Mouse (Mus musculus) lung, postnatal 0 days (tissue): ENCODE measurements around the gene Clca2. TPM values are rescaled to one million over a fixed set of nuclear protein-coding genes. Genes with fewer than 3 reads are reported as not detected.

Source experiments
- ATAC-seq: fragments of 200-750 bp; cut with Nextera tagmentation; 2 replicates; pipeline ENCODE4 v1.8.0; 2017; ENCODE audit warnings: moderate library complexity
- DNase-seq: peaks from one replicate; pipeline ENCODE4 v3.0.0-alpha.2; 2016; ENCODE audit warnings: low spot score
- H3K27ac ChIP-seq: fragments of 300-500 bp; sonication (generic); 2 replicates; pipeline ENCODE4 v1.5.1; 2014; ENCODE audit warnings: antibody characterized with exemption, mild to moderate bottlenecking, low read length, mixed read lengths
- H3K27me3 ChIP-seq: fragments of 300-500 bp; sonication (generic); replicated peaks from 2 replicates; pipeline ENCODE4 v1.6.1; 2014; ENCODE audit warnings: low read length, mixed read lengths; ENCODE audit not compliant: insufficient read depth
- H3K36me3 ChIP-seq: fragments of 300-500 bp; sonication (generic); 2 replicates; pipeline ENCODE4 v1.6.1; 2014; ENCODE audit warnings: low read length, mixed read lengths; ENCODE audit not compliant: insufficient read depth
- H3K4me1 ChIP-seq: fragments of 300-500 bp; sonication (generic); 2 replicates; pipeline ENCODE4 v1.6.1; 2014; ENCODE audit warnings: antibody characterized with exemption, low read depth, low read length, mixed read lengths; ENCODE audit not compliant: insufficient read depth
- H3K4me2 ChIP-seq: fragments of 300-500 bp; sonication (generic); replicated peaks from 2 replicates; pipeline ENCODE4 v1.6.1; 2014; ENCODE audit warnings: low read depth, mild to moderate bottlenecking, low read length, moderate library complexity, mixed read lengths
- H3K4me3 ChIP-seq: fragments of 300-500 bp; sonication (generic); 2 replicates; pipeline ENCODE4 v1.5.1; 2014; ENCODE audit warnings: low read depth, low read length
- H3K9ac ChIP-seq: fragments of 300-500 bp; sonication (generic); replicated peaks from 2 replicates; pipeline ENCODE4 v1.6.1; 2014; ENCODE audit warnings: low read depth, mild to moderate bottlenecking
- H3K9me3 ChIP-seq: fragments of 300-500 bp; sonication (generic); 2 replicates; pipeline ENCODE4 v1.6.1; 2016; ENCODE audit warnings: low read length, mixed read lengths
- CTCF ChIP-seq: IDR thresholded peaks from 2 replicates; pipeline ENCODE4 v1.5.1; 2016; ENCODE audit warnings: antibody characterized with exemption, mild to moderate bottlenecking
- EP300 ChIP-seq: IDR thresholded peaks from 2 replicates; pipeline ENCODE4 v1.6.1; 2016; ENCODE audit warnings: antibody characterized with exemption, mild to moderate bottlenecking, control low read depth
- WGBS: fragments of 180-500 bp; shearing (Covaris S2); extraction: QIAGEN DNeasy Blood & Tissue Kit; methylation state at CpG from one replicate; pipeline ENCODE4 v1.1.7; 2014; 5-methylcytosine and 5-hydroxymethylcytosine counted together
- polyA plus RNA-seq: library from polyadenylated mRNA; unstranded; fragments of >200 nt; fragmentation: Nextera tagmentation; extraction: Ambion mirVana; gene quantifications from 2 replicates; pipeline ENCODE4 v1.2.1, GENCODE M21; 2015

Gene Clca2
- 0.11 and 0.16 TPM in 2 replicates for polyA plus RNA-seq

DNA sequence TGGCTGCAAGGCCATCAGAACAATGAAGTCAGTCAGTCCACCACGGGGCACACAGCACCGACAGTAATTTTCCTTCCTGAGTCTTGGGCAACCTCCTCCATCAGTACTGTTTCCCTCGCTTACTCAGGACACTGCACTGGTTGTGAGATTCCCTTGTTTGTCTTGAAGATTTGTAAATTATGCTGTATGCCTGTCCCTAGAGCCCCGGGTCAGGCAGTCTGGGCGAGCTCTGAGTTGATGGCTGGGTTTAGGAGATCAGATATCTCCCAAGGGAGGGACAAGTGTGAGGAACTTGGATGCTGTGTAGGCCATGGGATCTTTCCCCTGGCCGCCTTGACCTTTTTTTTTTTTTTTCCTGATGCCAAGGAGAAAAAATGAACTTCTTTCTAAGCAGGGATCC, at the start of gene Clca2:
Gene Clca2, minus strand, starts transcription at position 153 of the 400 bp plus-strand sequence.
- Histone ChIP-seq H3K27me3 (no peaks in the 10 kb centered on the region), H3K9me3 (no peaks in the 10 kb centered on the region), H3K4me1 (no peaks in the 10 kb centered on the region), H3K9ac (no peak within 1 kb of the TSS), H3K27ac (no peak within 1 kb of the TSS), H3K4me2 (no peak within 1 kb of the TSS), H3K36me3 (no peaks in the 10 kb centered on the region), H3K4me3 (no peak within 1 kb of the TSS)
- WGBS, result 44% methylated on average over 6 of the region's 6 CpGs
- ATAC-seq, result no peak
- no peak for TF ChIP-seq CTCF
- no peak for TF ChIP-seq EP300
- no peak for DNase-seq

- no peak overlapping the region for H3K27ac ChIP-seq
- H3K4me1 ChIP-seq, result no peaks in the 10 kb centered on the region
- no peak overlapping the region for H3K9ac ChIP-seq
- ATAC-seq (no peak), DNase-seq (no peak)
- no peaks in the 10 kb centered on the region for H3K27me3 ChIP-seq
- H3K4me2 ChIP-seq, result no peak overlapping the region
- no peaks in the 10 kb centered on the region for H3K9me3 ChIP-seq
- H3K4me3 ChIP-seq, result no peak overlapping the region
- H3K36me3 ChIP-seq, result no peaks in the 10 kb centered on the region
- TF ChIP-seq EP300 (no peak), CTCF (no peak)
Measured at GRCm38 (mm10) chr3:145147952-145148351, 48.7 kb upstream of the Clca2 start.

- Histone ChIP-seq H3K27ac (no peak overlapping the region), H3K27me3 (no peaks in the 10 kb centered on the region), H3K36me3 (no peaks in the 10 kb centered on the region), H3K9me3 (no peaks in the 10 kb centered on the region), H3K4me2 (no peak overlapping the region), H3K4me1 (no peaks in the 10 kb centered on the region), H3K4me3 (no peak overlapping the region), H3K9ac (no peak overlapping the region)
- peak; percentile 7 for DNase-seq
- 69% methylated on average over 2 of the region's 2 CpGs for WGBS
- ATAC-seq, result no peak
- TF ChIP-seq CTCF, result peak; percentile 57
- TF ChIP-seq EP300, result no peak
Measured at GRCm38 (mm10) chr3:145147483-145147882, 48.2 kb upstream of the Clca2 start.

DNA sequence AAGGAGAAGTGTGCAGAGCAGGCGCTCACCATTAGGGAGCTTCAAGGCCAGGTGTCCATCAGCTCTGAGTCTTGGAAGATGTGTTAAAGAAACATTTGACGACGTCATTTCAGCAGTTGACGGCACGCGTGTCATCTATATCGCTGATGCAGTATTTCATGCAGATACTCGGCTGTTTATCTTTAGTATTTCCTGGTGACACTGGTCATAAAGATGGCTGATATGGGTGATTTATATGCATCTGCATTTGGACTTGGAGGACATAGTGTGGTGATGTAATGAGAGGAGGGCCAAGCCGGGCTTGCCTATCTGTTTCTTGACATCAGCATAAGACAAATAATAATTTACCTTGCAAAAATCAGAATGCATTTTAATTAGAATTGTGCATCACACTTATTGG, 47.6 kb upstream of the Clca2 start:
- no peak overlapping the region for H3K4me2 ChIP-seq
- H3K27me3 ChIP-seq, result no peaks in the 10 kb centered on the region
- TF ChIP-seq EP300, result no peak
- TF ChIP-seq CTCF, result no peak
- H3K9ac ChIP-seq, result no peak overlapping the region
- H3K4me3 ChIP-seq, result no peak overlapping the region
- WGBS, result 84% methylated on average over 9 of the region's 9 CpGs
- H3K9me3 ChIP-seq, result no peaks in the 10 kb centered on the region
- no peak for ATAC-seq
- no peaks in the 10 kb centered on the region for H3K4me1 ChIP-seq
- H3K27ac ChIP-seq, result no peak overlapping the region
- DNase-seq, result no peak
- H3K36me3 ChIP-seq, result no peaks in the 10 kb centered on the region

GRCm38 (mm10) chr3:145143856-145144255, 44.6 kb upstream of the Clca2 start:
- ATAC-seq (no peak), DNase-seq (no peak)
- WGBS, result 81% methylated on average over 10 of the region's 10 CpGs
- no peaks in the 10 kb centered on the region for H3K36me3 ChIP-seq
- no peak for TF ChIP-seq CTCF
- H3K4me3 ChIP-seq, result no peak overlapping the region
- H3K27ac ChIP-seq, result no peak overlapping the region
- H3K27me3 ChIP-seq, result no peaks in the 10 kb centered on the region
- H3K9ac ChIP-seq, result no peak overlapping the region
- no peaks in the 10 kb centered on the region for H3K4me1 ChIP-seq
- H3K4me2 ChIP-seq, result no peak overlapping the region
- no peaks in the 10 kb centered on the region for H3K9me3 ChIP-seq

DNA sequence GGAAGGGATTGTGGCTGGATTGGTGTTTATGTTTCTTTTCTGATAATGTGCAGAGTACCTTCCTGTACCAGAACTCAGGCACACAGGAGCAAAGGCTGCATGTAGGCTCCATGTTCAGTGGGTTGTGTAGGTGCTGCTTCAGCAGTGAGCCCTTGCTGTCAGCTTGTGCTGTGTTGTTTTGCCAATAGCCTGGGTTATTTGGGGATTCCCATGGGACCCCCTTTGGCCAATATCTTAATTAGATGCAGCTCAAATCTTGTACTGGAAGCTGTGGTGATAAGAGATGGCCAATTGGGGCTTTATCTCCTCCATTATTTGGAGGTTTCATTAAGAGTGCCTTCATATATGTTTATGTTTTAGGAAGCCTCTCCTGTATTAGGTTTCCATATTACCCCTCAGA, 43.7 kb upstream of the Clca2 start:
- H3K27ac ChIP-seq, result no peak overlapping the region
- TF ChIP-seq CTCF (no peak), EP300 (no peak)
- H3K4me2 ChIP-seq, result no peak overlapping the region
- ATAC-seq (no peak), DNase-seq (no peak)
- no peaks in the 10 kb centered on the region for H3K4me1 ChIP-seq
- no peak overlapping the region for H3K9ac ChIP-seq
- H3K27me3 ChIP-seq, result no peaks in the 10 kb centered on the region
- H3K4me3 ChIP-seq, result no peak overlapping the region
- no peaks in the 10 kb centered on the region for H3K9me3 ChIP-seq
- no peaks in the 10 kb centered on the region for H3K36me3 ChIP-seq

DNA sequence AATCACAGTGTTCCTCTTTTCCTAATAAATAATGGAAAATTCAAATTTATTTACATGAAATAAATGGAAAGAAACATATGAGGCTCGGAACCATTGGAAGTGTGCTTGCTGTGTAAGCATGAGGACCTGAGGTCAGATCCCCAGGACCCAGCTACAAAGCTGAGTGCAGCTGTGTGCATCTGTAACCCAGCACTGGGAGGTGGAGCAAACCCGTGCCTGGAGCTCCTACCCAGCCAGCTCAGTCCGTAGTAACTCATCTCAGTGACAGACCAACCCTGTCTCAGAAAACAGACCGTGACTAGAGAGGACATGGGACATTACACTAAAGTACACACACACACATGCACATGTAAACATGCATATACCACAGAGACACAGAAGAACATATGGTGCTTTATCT, 41.0 kb upstream of the Clca2 start:
- no peaks in the 10 kb centered on the region for H3K27me3 ChIP-seq
- TF ChIP-seq CTCF (no peak), EP300 (no peak)
- H3K9ac ChIP-seq, result no peak overlapping the region
- no peaks in the 10 kb centered on the region for H3K9me3 ChIP-seq
- WGBS, result 78% methylated on average over 4 of the region's 4 CpGs
- 0 out of 2 replicates have a peak, but pooled peaks cover 3% of the 10 kb centered on the region for H3K36me3 ChIP-seq
- no peak for DNase-seq
- H3K4me3 ChIP-seq, result no peak overlapping the region
- no peaks in the 10 kb centered on the region for H3K4me1 ChIP-seq
- no peak overlapping the region for H3K27ac ChIP-seq
- no peak for ATAC-seq
- no peak overlapping the region for H3K4me2 ChIP-seq
